Mouse (Mus musculus) forebrain, postnatal 0 days (tissue): ENCODE measurements around the gene Actr2. TPM values are rescaled to one million over a fixed set of nuclear protein-coding genes. Genes with fewer than 3 reads are reported as not detected.

ENCODE experiments used
- ATAC-seq: fragments of 200-750 bp; cut with Nextera tagmentation; 2 replicates; pipeline ENCODE4 v1.8.0; 2017; ENCODE audit warnings: mild to moderate bottlenecking, moderate library complexity
- DNase-seq: peaks from one replicate; pipeline ENCODE4 v3.0.0-alpha.2; 2015
- H3K27ac ChIP-seq: fragments of 300-500 bp; sonication (generic); 2 replicates; pipeline ENCODE4 v1.5.1; 2014; ENCODE audit warnings: low read depth, mild to moderate bottlenecking, antibody characterized with exemption, low read length, moderate library complexity, mixed read lengths
- H3K27me3 ChIP-seq: fragments of 300-500 bp; sonication (generic); 2 replicates; pipeline ENCODE4 v1.6.1; 2014; ENCODE audit warnings: mild to moderate bottlenecking, low read length, mixed read lengths; ENCODE audit not compliant: insufficient read depth
- H3K36me3 ChIP-seq: fragments of 300-500 bp; sonication (generic); 2 replicates; pipeline ENCODE4 v1.6.1; 2014; ENCODE audit warnings: mild to moderate bottlenecking, moderate library complexity; ENCODE audit not compliant: insufficient read depth
- H3K4me1 ChIP-seq: fragments of 300-500 bp; sonication (generic); 2 replicates; pipeline ENCODE4 v1.6.1; 2014; ENCODE audit warnings: antibody characterized with exemption; ENCODE audit not compliant: insufficient read depth
- H3K4me2 ChIP-seq: fragments of 300-500 bp; sonication (generic); 2 replicates; pipeline ENCODE4 v1.6.1; 2014; ENCODE audit warnings: low read depth, mild to moderate bottlenecking, moderate library complexity
- H3K4me3 ChIP-seq: fragments of 300-500 bp; sonication (generic); 2 replicates; pipeline ENCODE4 v1.5.1; 2014; ENCODE audit warnings: low read depth, low read length, mixed read lengths
- H3K9ac ChIP-seq: fragments of 300-500 bp; sonication (generic); 2 replicates; pipeline ENCODE4 v1.6.1; 2014; ENCODE audit warnings: mild to moderate bottlenecking
- H3K9me3 ChIP-seq: fragments of 300-500 bp; sonication (generic); 2 replicates; pipeline ENCODE4 v1.6.1; 2016; ENCODE audit warnings: low read length
- CTCF ChIP-seq: sonication (generic); IDR thresholded peaks from 2 replicates; pipeline ENCODE4 v1.5.1; 2016; ENCODE audit warnings: antibody characterized with exemption, control low read depth, low read depth
- WGBS: fragments of 180-500 bp; shearing (Covaris S2); extraction: QIAGEN DNeasy Blood & Tissue Kit; methylation state at CpG from one replicate; pipeline ENCODE4 v1.1.7; 2014; 5-methylcytosine and 5-hydroxymethylcytosine counted together
- polyA plus RNA-seq: library from polyadenylated mRNA; unstranded; fragments of >200 nt; fragmentation: Nextera tagmentation; extraction: Ambion mirVana; gene quantifications from 2 replicates; pipeline ENCODE4 v1.2.1, GENCODE M21; 2015
- total RNA-seq: library from RNA; depleted of rRNA; stranded (reverse); fragments of >200 nt; gene quantifications from 2 replicates; pipeline ENCODE4 v1.2.3, GENCODE M21; 2014; rRNA removed

Actr2 gene
- total and polyA plus RNA-seq, 2 experiments from 2014 or later, result 79.5 to 179 TPM

- Histone ChIP-seq H3K27ac (no peak overlapping the region), H3K4me1 (no peaks in the 10 kb centered on the region), H3K9me3 (peaks cover 31% of the 10 kb centered on the region), H3K4me2 (no peak overlapping the region), H3K36me3 (peaks cover 53% of the 10 kb centered on the region), H3K9ac (no peak overlapping the region), H3K4me3 (no peak overlapping the region), H3K27me3 (no peaks in the 10 kb centered on the region)
- TF ChIP-seq CTCF, result no peak
- WGBS, result 95% methylated on average over 13 of the region's 13 CpGs
- ATAC-seq, result no peak
- no peak for DNase-seq
These were observed 94.8 kb downstream of the Actr2 start for GRCm38 (mm10) chr11:20017937-20018336.

- H3K4me1 ChIP-seq, result no peaks in the 10 kb centered on the region
- TF ChIP-seq CTCF, result no peak
These were observed 99.3 kb downstream of the Actr2 start for GRCm38 (mm10) chr11:20013366-20013765.

More at GRCm38 (mm10) chr11:20013366-20013765, 99.3 kb downstream of the Actr2 start:
- DNase-seq (no peak), ATAC-seq (no peak)
- no peak overlapping the region for H3K9ac ChIP-seq
- H3K36me3 ChIP-seq, result peaks cover 29% of the 10 kb centered on the region
- no peak overlapping the region for H3K4me2 ChIP-seq
- no peak overlapping the region for H3K27ac ChIP-seq
- WGBS, result 98% methylated on average over 3 of the region's 3 CpGs
- H3K27me3 ChIP-seq, result no peaks in the 10 kb centered on the region
- H3K9me3 ChIP-seq, result peaks cover under 1% of the 10 kb centered on the region; the same call in 1 of the 2 replicates
- H3K4me3 ChIP-seq, result no peak overlapping the region

Other genes starting within 250 kb of the Actr2 start
- 12.0 and 15.5 TPM in 2 replicates for gene Spred2, start 188.5 kb downstream of the Actr2 start, total RNA-seq
- gene Spred2, start 188.5 kb downstream of the Actr2 start, polyA plus RNA-seq, result 6.7 and 9.1 TPM in 2 replicates
- 105 and 108 TPM in 2 replicates for gene Rab1a, start 88.5 kb upstream of the Actr2 start, total RNA-seq
- gene Rab1a, start 88.5 kb upstream of the Actr2 start, polyA plus RNA-seq, result 267 and 312 TPM in 2 replicates
- gene Cep68, start 136.5 kb upstream of the Actr2 start, total RNA-seq, result 41.7 and 43.9 TPM in 2 replicates
- 21.5 and 26.1 TPM in 2 replicates for gene Cep68, start 136.5 kb upstream of the Actr2 start, polyA plus RNA-seq
- 123 and 164 TPM in 2 replicates for gene Slc1a4, start 219.8 kb upstream of the Actr2 start, total RNA-seq
- gene Slc1a4, start 219.8 kb upstream of the Actr2 start, polyA plus RNA-seq, result 57.4 and 70.1 TPM in 2 replicates